Mouse (Mus musculus) liver, postnatal 0 days (tissue): ENCODE data around the gene Elmo2.

ENCODE experiments used
- CTCF ChIP-seq: sonication (generic); IDR thresholded peaks from 2 replicates; pipeline ENCODE4 v1.5.1; 2016; ENCODE audit warnings: antibody characterized with exemption, low read depth
- EP300 ChIP-seq: IDR thresholded peaks from 2 replicates; pipeline ENCODE4 v1.6.1; 2016; ENCODE audit warnings: antibody characterized with exemption, low read depth, mild to moderate bottlenecking

DNA sequence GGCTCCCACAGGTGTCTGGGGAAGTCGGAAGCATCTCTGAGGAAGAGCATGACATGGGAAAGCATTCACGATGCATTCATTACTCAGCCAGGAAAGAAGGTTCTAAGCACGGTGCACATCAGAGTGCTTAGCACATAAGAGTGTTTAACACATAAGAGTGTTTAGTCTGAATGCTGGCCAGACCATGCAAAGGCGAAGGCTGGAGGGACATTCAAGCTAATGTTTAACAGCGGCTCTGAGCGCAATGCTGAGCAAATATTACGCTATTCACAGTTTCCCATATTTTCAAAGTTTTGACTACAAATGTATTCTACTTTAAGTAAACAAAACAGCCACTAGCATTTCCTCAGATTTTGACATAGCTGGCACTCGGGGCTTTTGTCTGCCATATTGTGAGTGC lies 20.8 kb downstream of the Elmo2 start:
- no peak for TF ChIP-seq CTCF
- no peak for TF ChIP-seq EP300
